Mouse (Mus musculus): ENCODE measurements at regions not wholly inside any gene's neighbourhood (a gene's known extent, or its start where the extent isn't known, plus 50 kb on each side); places are given as distances from the start of the nearest gene placed in this dataset.

- Histone ChIP-seq H3K4me3 (no peak overlapping the region), H3K27me3 (replicated peaks; ENCODE audit: low read depth, poor library complexity, severe bottlenecking) (no peaks in the 10 kb centered on the region; the same call in 1 of the 2 replicates), H3K36me3 (replicated peaks) (no peaks in the 10 kb centered on the region), H3K4me1 (peaks cover 36% of the 10 kb centered on the region), H3K27ac (replicated peaks) (no peak overlapping the region), H3K9me3 (no peaks in the 10 kb centered on the region)
- 78% methylated on average over 5 of the region's 5 CpGs for WGBS
- no peak for DNase-seq (ENCODE audit: low spot score)
Observed at GRCm38 (mm10) chr4:105405728-105406127, 248.6 kb downstream of the Plpp3 start.

GRCm38 (mm10) chr4:105406786-105407464 lies 249.8 kb downstream of the Plpp3 start:
- peaks cover 36% of the 10 kb centered on the region for H3K4me1 ChIP-seq
- H3K27me3 ChIP-seq (replicated peaks; ENCODE audit: low read depth, poor library complexity, severe bottlenecking) = no peaks in the 10 kb centered on the region; the same call in 1 of the 2 replicates
- WGBS = 36% methylated on average over 14 of the region's 14 CpGs
- peak overlapping the region; percentile 41; the same call in 1 of the 2 replicates for H3K27ac ChIP-seq (replicated peaks)
- no peaks in the 10 kb centered on the region for H3K9me3 ChIP-seq
- peak; percentile 66 for DNase-seq (ENCODE audit: low spot score)
- no peaks in the 10 kb centered on the region for H3K36me3 ChIP-seq (replicated peaks)
- H3K4me3 ChIP-seq = no peak overlapping the region

GRCm38 (mm10) chr4:105408896-105409295 lies 251.7 kb downstream of the Plpp3 start:
- H3K36me3 ChIP-seq (replicated peaks) = no peaks in the 10 kb centered on the region
- H3K9me3 ChIP-seq = no peaks in the 10 kb centered on the region
- WGBS = 90% methylated on average over 9 of the region's 9 CpGs
- H3K4me1 ChIP-seq = peaks cover 23% of the 10 kb centered on the region
- H3K4me3 ChIP-seq = no peak overlapping the region
- DNase-seq (ENCODE audit: low spot score) = no peak
- no peaks in the 10 kb centered on the region; the same call in 1 of the 2 replicates for H3K27me3 ChIP-seq (replicated peaks; ENCODE audit: low read depth, poor library complexity, severe bottlenecking)
- H3K27ac ChIP-seq (replicated peaks) = 0 out of 2 replicates have a peak overlapping the region, but pooled peaks have one; percentile 14

GRCm38 (mm10) chr4:105417166-105417565 lies 260.0 kb downstream of the Plpp3 start:
- no peak for DNase-seq (ENCODE audit: low spot score)
- Histone ChIP-seq H3K4me3 (no peak overlapping the region), H3K9me3 (0 out of 2 replicates have a peak, but pooled peaks cover 3% of the 10 kb centered on the region), H3K36me3 (replicated peaks) (no peaks in the 10 kb centered on the region), H3K4me1 (no peaks in the 10 kb centered on the region), H3K27me3 (replicated peaks; ENCODE audit: low read depth, poor library complexity, severe bottlenecking) (no peaks in the 10 kb centered on the region), H3K27ac (replicated peaks) (no peak overlapping the region)
- WGBS = 97% methylated on average over 3 of the region's 3 CpGs

- H3K36me3 ChIP-seq (replicated peaks) = no peaks in the 10 kb centered on the region
- H3K27ac ChIP-seq (replicated peaks) = no peak overlapping the region
- H3K27me3 ChIP-seq (replicated peaks; ENCODE audit: low read depth, poor library complexity, severe bottlenecking) = no peaks in the 10 kb centered on the region
- peaks cover 6% of the 10 kb centered on the region for H3K4me1 ChIP-seq
- H3K9me3 ChIP-seq = no peaks in the 10 kb centered on the region
- no peak for DNase-seq (ENCODE audit: low spot score)
- H3K4me3 ChIP-seq = no peak overlapping the region
- 55% methylated on average over 7 of the region's 7 CpGs for WGBS
Observed at GRCm38 (mm10) chr4:105422466-105422865, 265.3 kb downstream of the Plpp3 start.

GRCm38 (mm10) chr4:105423727-105424201 lies 266.6 kb downstream of the Plpp3 start:
- H3K27ac ChIP-seq (replicated peaks) = no peak overlapping the region; the same call in 1 of the 2 replicates
- H3K27me3 ChIP-seq (replicated peaks; ENCODE audit: low read depth, poor library complexity, severe bottlenecking) = no peaks in the 10 kb centered on the region
- H3K9me3 ChIP-seq = no peaks in the 10 kb centered on the region
- no peak overlapping the region for H3K4me3 ChIP-seq
- WGBS = 85% methylated on average over 3 of the region's 3 CpGs
- H3K36me3 ChIP-seq (replicated peaks) = no peaks in the 10 kb centered on the region
- H3K4me1 ChIP-seq = peaks cover 17% of the 10 kb centered on the region
- peak; percentile 8 for DNase-seq (ENCODE audit: low spot score)

GRCm38 (mm10) chr4:105425086-105425485 lies 267.9 kb downstream of the Plpp3 start:
- no peaks in the 10 kb centered on the region for H3K9me3 ChIP-seq
- no peaks in the 10 kb centered on the region for H3K36me3 ChIP-seq (replicated peaks)
- peaks cover 20% of the 10 kb centered on the region for H3K4me1 ChIP-seq
- H3K4me3 ChIP-seq = no peak overlapping the region
- WGBS = 59% methylated on average over 6 of the region's 6 CpGs
- H3K27ac ChIP-seq (replicated peaks) = no peak overlapping the region
- no peak for DNase-seq (ENCODE audit: low spot score)
- no peaks in the 10 kb centered on the region for H3K27me3 ChIP-seq (replicated peaks; ENCODE audit: low read depth, poor library complexity, severe bottlenecking)

- H3K27ac ChIP-seq (replicated peaks) = 0 out of 2 replicates have a peak overlapping the region, but pooled peaks have one; percentile 14
- peaks cover 20% of the 10 kb centered on the region for H3K4me1 ChIP-seq
Observed at GRCm38 (mm10) chr4:105427581-105427980, 270.4 kb downstream of the Plpp3 start.

GRCm38 (mm10) chr4:105429381-105430100 lies 272.4 kb downstream of the Plpp3 start:
- Histone ChIP-seq H3K36me3 (replicated peaks) (no peaks in the 10 kb centered on the region), H3K4me3 (no peak overlapping the region), H3K4me1 (peaks cover 20% of the 10 kb centered on the region), H3K9me3 (0 out of 2 replicates have a peak, but pooled peaks cover 3% of the 10 kb centered on the region), H3K27ac (replicated peaks) (no peak overlapping the region), H3K27me3 (replicated peaks; ENCODE audit: low read depth, poor library complexity, severe bottlenecking) (no peaks in the 10 kb centered on the region)
- 86% methylated on average over 6 of the region's 6 CpGs for WGBS
- DNase-seq (ENCODE audit: low spot score) = no peak

More at GRCm38 (mm10) chr4:105427581-105427980, 270.4 kb downstream of the Plpp3 start:
- no peak for DNase-seq (ENCODE audit: low spot score)
- 61% methylated on average over 6 of the region's 6 CpGs for WGBS
- Histone ChIP-seq H3K27me3 (replicated peaks; ENCODE audit: low read depth, poor library complexity, severe bottlenecking) (no peaks in the 10 kb centered on the region), H3K4me3 (no peak overlapping the region), H3K9me3 (no peaks in the 10 kb centered on the region), H3K36me3 (replicated peaks) (no peaks in the 10 kb centered on the region)

- DNase-seq (ENCODE audit: low spot score) = no peak
- no peak overlapping the region for H3K27ac ChIP-seq (replicated peaks)
- 92% methylated on average over 4 of the region's 4 CpGs for WGBS
- no peak overlapping the region for H3K4me3 ChIP-seq
- H3K36me3 ChIP-seq (replicated peaks) = no peaks in the 10 kb centered on the region
- 0 out of 2 replicates have a peak, but pooled peaks cover 3% of the 10 kb centered on the region for H3K9me3 ChIP-seq
- no peaks in the 10 kb centered on the region for H3K27me3 ChIP-seq (replicated peaks; ENCODE audit: low read depth, poor library complexity, severe bottlenecking)
- H3K4me1 ChIP-seq = peaks cover 15% of the 10 kb centered on the region
Observed at GRCm38 (mm10) chr4:105432461-105432860, 275.3 kb downstream of the Plpp3 start.

- Histone ChIP-seq H3K27me3 (replicated peaks; ENCODE audit: low read depth, poor library complexity, severe bottlenecking) (no peaks in the 10 kb centered on the region), H3K4me1 (no peaks in the 10 kb centered on the region), H3K9me3 (0 out of 2 replicates have a peak, but pooled peaks cover 3% of the 10 kb centered on the region), H3K36me3 (replicated peaks) (no peaks in the 10 kb centered on the region), H3K27ac (replicated peaks) (no peak overlapping the region), H3K4me3 (no peak overlapping the region)
- DNase-seq (ENCODE audit: low spot score) = no peak
- 88% methylated on average over 5 of the region's 5 CpGs for WGBS
Observed at GRCm38 (mm10) chr4:105437141-105437540, 280.0 kb downstream of the Plpp3 start.

- H3K4me1 ChIP-seq = peaks cover 6% of the 10 kb centered on the region; the same call in 1 of the 2 replicates
- no peak overlapping the region for H3K4me3 ChIP-seq
- 68% methylated on average over 11 of the region's 11 CpGs for WGBS
- no peak overlapping the region; the same call in 1 of the 2 replicates for H3K27ac ChIP-seq (replicated peaks)
- H3K36me3 ChIP-seq (replicated peaks) = no peaks in the 10 kb centered on the region
- H3K9me3 ChIP-seq = peaks cover 2% of the 10 kb centered on the region; the same call in 1 of the 2 replicates
- no peaks in the 10 kb centered on the region for H3K27me3 ChIP-seq (replicated peaks; ENCODE audit: low read depth, poor library complexity, severe bottlenecking)
- DNase-seq (ENCODE audit: low spot score) = peak; percentile 23
Observed at GRCm38 (mm10) chr4:105449046-105449860, 292.1 kb downstream of the Plpp3 start.

Data from embryonic facial prominence, embryonic 10.5 days (tissue).